Mouse (Mus musculus) 3T3-L1 (cell line): ENCODE measurements at regions not wholly inside any gene's neighbourhood (a gene's known extent, or its start where the extent isn't known, plus 50 kb on each side); places are given as distances from the start of the nearest gene placed in this dataset.
"Not testable (repeated sequence)": the region's sequence is repeated elsewhere in the genome, so short reads cannot be mapped to it uniquely, and the experiment has no call there.

Experiments
- DNase-seq: peaks from one replicate; pipeline ENCODE4 v3.0.0-alpha.2; 2015; ENCODE audit warnings: low read depth, low spot score

- no peak for DNase-seq
Observed at GRCm38 (mm10) chr15:8767624-8768571, 57.3 kb upstream of the Slc1a3 start.

- DNase-seq: not testable (repeated sequence)
Observed at GRCm38 (mm10) chr15:8766208-8766607, 55.6 kb upstream of the Slc1a3 start.

DNA sequence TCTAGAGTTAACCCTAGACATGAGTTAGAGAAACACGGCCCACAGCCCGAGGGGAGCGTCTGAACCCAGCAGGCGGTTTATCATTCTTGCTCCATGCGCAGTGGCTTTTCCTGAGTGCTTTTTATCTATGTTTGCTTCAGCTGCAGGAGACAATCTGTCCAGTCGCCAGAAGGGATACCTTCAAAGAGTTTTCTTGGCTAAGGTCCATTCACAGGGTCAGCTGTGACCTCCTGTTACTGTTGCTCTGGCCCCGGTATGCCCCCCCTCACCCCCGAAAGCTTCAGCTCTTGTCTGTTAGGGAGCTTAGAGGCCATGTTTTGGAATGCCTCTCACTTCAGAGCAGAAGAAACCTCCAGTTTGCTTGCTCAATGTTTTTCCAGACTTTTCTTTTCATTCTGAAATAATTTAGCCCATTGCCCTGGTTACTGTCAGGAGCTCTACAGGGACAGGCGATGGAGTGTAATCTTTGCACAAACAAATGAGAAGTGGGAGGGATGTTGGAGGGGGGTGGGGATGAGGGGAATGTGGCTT, 51.2 kb upstream of the Slc1a3 start:
- DNase-seq: peak; percentile 9

GRCm38 (mm10) chr15:8761132-8761531, 50.6 kb upstream of the Slc1a3 start:
- no peak for DNase-seq
